Mouse (Mus musculus) liver, embryonic 16.5 days (tissue): ENCODE data around the gene Optn. TPM values are rescaled to one million over a fixed set of nuclear protein-coding genes. Genes with fewer than 3 reads are reported as not detected.

ENCODE experiments used
- ATAC-seq: fragments of 200-750 bp; cut with Nextera tagmentation; 2 replicates; pipeline ENCODE4 v1.8.0; 2017; ENCODE audit warnings: low read depth, mild to moderate bottlenecking, moderate number of reproducible peaks, moderate library complexity
- H3K27ac ChIP-seq: fragments of 300-500 bp; sonication (generic); 2 replicates; pipeline ENCODE4 v1.5.1; 2014; ENCODE audit warnings: mild to moderate bottlenecking, low read length
- H3K27me3 ChIP-seq: fragments of 300-500 bp; sonication (generic); 2 replicates; pipeline ENCODE4 v1.6.1; 2014; ENCODE audit warnings: low read depth, low read length, mixed read lengths; ENCODE audit not compliant: control insufficient read depth, insufficient read depth
- H3K36me3 ChIP-seq: fragments of 300-500 bp; sonication (generic); 2 replicates; pipeline ENCODE4 v1.6.1; 2014; ENCODE audit warnings: mild to moderate bottlenecking; ENCODE audit not compliant: control insufficient read depth, insufficient read depth
- H3K4me1 ChIP-seq: fragments of 300-500 bp; sonication (generic); 2 replicates; pipeline ENCODE4 v1.6.1; 2014; ENCODE audit warnings: low read depth, low read length, mixed read lengths; ENCODE audit not compliant: control insufficient read depth
- H3K4me2 ChIP-seq: fragments of 300-500 bp; sonication (generic); 2 replicates; pipeline ENCODE4 v1.6.1; 2014; ENCODE audit warnings: low read depth, low read length, mixed read lengths
- H3K4me3 ChIP-seq: fragments of 300-500 bp; sonication (generic); 2 replicates; pipeline ENCODE4 v1.5.1; 2014; ENCODE audit warnings: low read depth, mild to moderate bottlenecking, low read length
- H3K9ac ChIP-seq: fragments of 300-500 bp; sonication (generic); 2 replicates; pipeline ENCODE4 v1.6.1; 2014; ENCODE audit warnings: low read depth, low read length
- H3K9me3 ChIP-seq: fragments of 300-500 bp; sonication (generic); replicated peaks from 2 replicates; pipeline ENCODE4 v1.6.1; 2016; ENCODE audit warnings: low read length; ENCODE audit not compliant: control insufficient read depth
- WGBS: fragments of 180-500 bp; shearing (Covaris S2); extraction: QIAGEN DNeasy Blood & Tissue Kit; methylation state at CpG from one replicate; pipeline ENCODE4 v1.1.7; 2014; ENCODE audit not compliant: insufficient replicate concordance; 5-methylcytosine and 5-hydroxymethylcytosine counted together
- polyA plus RNA-seq: library from polyadenylated mRNA; unstranded; fragments of >200 nt; fragmentation: Nextera tagmentation; extraction: Ambion mirVana; gene quantifications from 2 replicates; pipeline ENCODE4 v1.2.1, GENCODE M21; 2015

The Optn gene
- polyA plus RNA-seq, 1 experiment from 2014 or later, result 22.3 TPM

DNA sequence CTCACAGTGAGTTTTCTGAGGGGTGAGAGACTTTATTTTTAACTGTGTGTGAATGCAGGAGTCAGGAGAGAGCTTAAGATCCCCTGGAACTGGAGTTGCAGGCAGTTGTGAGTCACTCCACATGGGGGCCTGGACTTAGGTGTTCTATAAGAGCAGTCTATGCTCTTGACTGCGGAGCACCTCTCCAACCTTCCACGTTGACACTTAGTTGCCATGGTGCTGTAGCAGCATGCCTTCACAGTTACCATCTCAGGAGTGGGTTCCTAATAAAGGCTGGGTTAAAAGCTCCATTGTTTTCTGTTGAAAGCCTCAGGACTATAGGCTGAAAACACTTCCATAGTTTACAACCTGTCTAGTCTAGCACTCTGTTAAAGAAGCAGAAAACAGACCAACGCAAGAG lies 26.5 kb downstream of the Optn start:
- WGBS, result 84% methylated on average over 3 of the region's 3 CpGs

DNA sequence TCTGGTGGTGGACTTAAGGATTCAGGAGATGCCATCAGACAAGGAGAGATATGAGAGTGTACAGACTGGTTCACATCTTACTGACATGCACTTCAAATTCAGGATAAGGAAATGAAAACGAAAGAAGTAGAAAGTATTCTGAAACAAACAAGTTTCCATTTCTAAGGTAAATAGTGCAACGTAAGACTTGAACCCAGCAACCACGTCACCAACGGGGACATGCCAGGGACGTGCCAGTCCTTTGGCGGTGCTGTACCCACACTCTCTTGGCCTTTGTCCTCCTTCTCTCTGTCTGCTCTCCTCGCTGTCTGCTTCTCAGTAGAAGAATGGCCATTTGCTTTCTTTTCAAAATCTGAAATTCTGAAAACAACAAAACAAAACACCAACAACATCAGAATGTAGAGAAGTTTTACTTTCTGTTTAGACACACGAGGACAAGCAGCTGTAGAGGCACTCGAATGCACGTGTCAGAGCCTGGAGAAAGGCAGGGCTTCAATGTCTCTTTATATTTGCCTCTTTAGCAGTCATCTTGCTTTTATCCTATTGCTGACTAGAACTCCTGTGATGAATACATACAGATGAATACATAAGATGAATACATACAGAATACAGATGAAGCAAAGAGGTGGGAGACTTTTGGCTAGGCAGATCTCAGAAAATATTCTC lies 27.3 kb downstream of the Optn start:
- no peak overlapping the region for H3K4me3 ChIP-seq
- WGBS, result 79% methylated on average over 10 of the region's 10 CpGs
- H3K27me3 ChIP-seq, result no peaks in the 10 kb centered on the region
- ATAC-seq, result no peak
- no peak overlapping the region for H3K27ac ChIP-seq
- H3K36me3 ChIP-seq, result peaks cover 23% of the 10 kb centered on the region
- H3K4me1 ChIP-seq, result peaks cover 18% of the 10 kb centered on the region
- no peak overlapping the region for H3K9ac ChIP-seq
- no peaks in the 10 kb centered on the region for H3K9me3 ChIP-seq
- no peak overlapping the region for H3K4me2 ChIP-seq

More for the DNA sequence above, 26.5 kb downstream of the Optn start:
- peaks cover 22% of the 10 kb centered on the region for H3K36me3 ChIP-seq
- H3K4me2 ChIP-seq, result no peak overlapping the region
- peaks cover 27% of the 10 kb centered on the region for H3K4me1 ChIP-seq
- H3K9ac ChIP-seq, result no peak overlapping the region
- no peak for ATAC-seq
- H3K4me3 ChIP-seq, result no peak overlapping the region
- no peak overlapping the region for H3K27ac ChIP-seq
- H3K27me3 ChIP-seq, result no peaks in the 10 kb centered on the region
- no peaks in the 10 kb centered on the region for H3K9me3 ChIP-seq

DNA sequence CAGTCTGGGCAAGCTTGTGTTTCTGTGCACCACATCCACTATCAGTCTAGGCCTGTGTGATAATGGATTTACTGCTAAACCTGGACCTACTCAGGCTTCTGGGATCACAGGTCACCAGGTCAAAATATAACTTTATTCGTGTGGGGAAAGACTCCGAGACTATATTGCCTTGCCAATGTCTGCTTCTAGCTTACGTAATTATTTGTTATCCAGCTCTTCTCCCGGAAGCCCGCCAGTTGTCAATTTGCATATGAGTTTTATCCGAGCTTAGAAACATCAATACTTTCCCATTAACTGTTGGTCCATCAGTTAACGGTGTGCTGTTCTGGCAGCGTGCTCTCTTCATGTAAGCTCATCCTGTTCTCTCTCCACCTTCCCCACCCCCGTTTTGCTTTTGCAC lies 28.6 kb downstream of the Optn start:
- Histone ChIP-seq H3K4me2 (no peak overlapping the region), H3K4me3 (no peak overlapping the region), H3K27me3 (no peaks in the 10 kb centered on the region), H3K4me1 (peaks cover 9% of the 10 kb centered on the region), H3K27ac (no peak overlapping the region), H3K9me3 (no peaks in the 10 kb centered on the region), H3K36me3 (peaks cover 23% of the 10 kb centered on the region), H3K9ac (no peak overlapping the region)
- ATAC-seq, result no peak
- WGBS, result 72% methylated on average over 9 of the region's 9 CpGs

DNA sequence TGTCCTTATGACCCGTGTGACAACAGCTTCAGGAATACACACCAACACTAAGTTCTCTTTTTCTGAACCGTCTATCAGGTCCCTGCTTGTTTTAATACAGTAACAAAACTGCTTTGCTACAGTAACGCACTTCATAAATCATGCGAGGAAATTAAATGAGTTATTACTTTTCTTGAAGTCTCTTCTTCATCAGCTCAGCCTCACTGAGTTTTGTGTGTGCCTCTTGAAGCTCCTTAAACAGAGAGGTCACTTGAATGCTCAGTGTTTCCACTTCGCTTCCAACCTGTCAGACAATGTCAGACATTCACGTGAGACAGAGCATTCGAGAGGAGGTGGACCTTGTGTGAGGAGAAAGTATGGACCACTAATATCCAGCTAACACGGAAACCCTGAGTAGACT lies 29.1 kb downstream of the Optn start:
- WGBS, result 72% methylated on average over 8 of the region's 8 CpGs
- Histone ChIP-seq H3K9ac (no peak overlapping the region), H3K4me3 (no peak overlapping the region), H3K4me1 (peaks cover 7% of the 10 kb centered on the region), H3K36me3 (peaks cover 26% of the 10 kb centered on the region), H3K27me3 (no peaks in the 10 kb centered on the region), H3K9me3 (no peaks in the 10 kb centered on the region), H3K4me2 (no peak overlapping the region), H3K27ac (no peak overlapping the region)
- no peak for ATAC-seq

DNA sequence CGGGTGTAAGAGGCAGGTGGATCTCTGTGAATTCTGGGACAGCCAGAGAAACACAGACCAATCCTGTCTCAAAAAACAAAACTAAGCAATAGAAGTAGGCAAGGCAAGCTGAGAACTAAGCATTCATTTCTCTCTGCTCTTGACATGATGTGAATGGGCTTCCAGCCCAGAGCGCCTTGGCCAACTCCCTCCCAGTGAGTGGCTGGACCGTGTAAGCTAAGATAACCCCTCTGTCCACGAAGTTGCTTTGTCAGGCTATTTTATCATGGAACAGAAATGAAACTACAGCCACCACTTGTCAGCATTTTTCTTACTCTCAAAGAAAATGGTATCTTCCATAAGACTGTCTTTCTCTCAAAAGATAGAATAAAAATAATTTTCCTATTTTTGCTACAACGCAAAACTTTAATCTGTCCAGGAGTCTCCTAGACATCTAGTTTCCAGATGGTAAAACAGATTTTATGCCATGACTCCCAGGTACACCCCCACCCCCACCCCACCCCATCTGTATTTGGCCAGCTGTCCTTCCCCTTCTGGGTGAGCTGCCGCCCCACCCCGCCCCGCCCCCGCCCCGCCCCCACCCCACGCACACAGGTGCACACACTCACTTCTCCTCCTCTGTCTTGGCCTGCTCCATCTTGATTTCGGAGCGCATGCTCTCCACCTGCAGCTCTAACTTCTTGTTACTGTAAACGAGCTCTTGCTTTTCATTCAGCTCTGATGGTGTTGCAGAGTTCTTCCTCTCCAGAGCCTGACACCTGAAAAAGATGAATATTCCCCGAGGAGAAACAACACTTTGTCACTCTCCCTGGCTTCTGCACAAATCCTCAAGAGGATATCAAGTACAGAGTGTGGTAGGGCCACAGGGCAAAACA lies 30.1 kb downstream of the Optn start:
- Histone ChIP-seq H3K4me3 (no peak overlapping the region), H3K36me3 (peaks cover 26% of the 10 kb centered on the region), H3K9me3 (no peaks in the 10 kb centered on the region), H3K27me3 (no peaks in the 10 kb centered on the region), H3K27ac (no peak overlapping the region), H3K4me1 (peaks cover 7% of the 10 kb centered on the region), H3K9ac (no peak overlapping the region), H3K4me2 (0 out of 2 replicates have a peak overlapping the region, but pooled peaks have one; percentile 4)
- 48% methylated on average over 15 of the region's 15 CpGs for WGBS
- peak; percentile 60; the same call in 1 of the 2 replicates for ATAC-seq

DNA sequence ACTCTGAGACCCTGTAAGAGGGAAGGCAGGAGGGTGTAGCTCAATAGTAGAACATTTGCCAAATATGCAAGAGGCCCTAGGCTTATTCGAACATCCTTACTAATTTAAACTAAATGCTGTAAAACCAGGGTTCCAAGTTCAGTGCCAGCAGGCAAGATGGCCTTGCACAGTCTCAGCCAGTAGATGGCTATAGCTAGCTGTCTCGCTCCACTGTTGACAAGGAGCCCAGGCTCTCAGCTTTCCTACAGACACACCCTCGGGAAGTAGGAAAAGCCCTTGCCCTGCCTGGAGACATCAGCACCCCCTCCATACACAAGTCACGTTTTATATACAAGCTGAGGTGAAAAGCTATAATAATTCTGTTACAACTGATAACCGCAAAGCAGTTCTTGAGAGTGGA lies 31.2 kb downstream of the Optn start:
- H3K4me3 ChIP-seq, result no peak overlapping the region
- 75% methylated on average over 5 of the region's 5 CpGs for WGBS

DNA sequence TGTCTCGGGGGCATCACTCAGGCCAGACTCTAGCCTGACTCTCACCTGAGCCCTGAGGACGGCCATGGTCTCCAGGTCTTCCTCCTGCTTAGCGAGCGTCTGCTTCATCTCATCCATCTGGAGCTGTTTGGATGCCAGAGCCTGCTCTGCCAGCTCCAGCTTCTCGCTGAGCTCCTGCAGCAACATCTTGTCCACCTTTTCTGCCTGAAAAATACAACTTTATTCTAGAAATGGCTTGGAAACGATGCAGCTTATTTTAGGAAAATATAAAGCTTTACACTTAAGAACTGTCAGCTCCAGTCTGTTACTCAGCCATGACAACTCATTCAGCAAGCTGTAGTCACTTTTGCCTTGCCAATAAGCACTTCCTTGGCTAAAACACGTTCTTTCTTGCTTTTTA lies 32.6 kb downstream of the Optn start:
- no peak for ATAC-seq
- Histone ChIP-seq H3K36me3 (peaks cover 29% of the 10 kb centered on the region), H3K9ac (no peak overlapping the region), H3K27me3 (no peaks in the 10 kb centered on the region), H3K27ac (no peak overlapping the region), H3K4me2 (no peak overlapping the region), H3K4me1 (peaks cover 7% of the 10 kb centered on the region), H3K4me3 (no peak overlapping the region), H3K9me3 (no peaks in the 10 kb centered on the region)
- 79% methylated on average over 7 of the region's 7 CpGs for WGBS

More for the DNA sequence above, 31.2 kb downstream of the Optn start:
- H3K36me3 ChIP-seq, result peaks cover 28% of the 10 kb centered on the region
- ATAC-seq, result no peak
- peaks cover 7% of the 10 kb centered on the region for H3K4me1 ChIP-seq
- no peak overlapping the region for H3K27ac ChIP-seq
- H3K9ac ChIP-seq, result no peak overlapping the region
- no peak overlapping the region for H3K4me2 ChIP-seq
- no peaks in the 10 kb centered on the region for H3K9me3 ChIP-seq
- no peaks in the 10 kb centered on the region for H3K27me3 ChIP-seq

DNA sequence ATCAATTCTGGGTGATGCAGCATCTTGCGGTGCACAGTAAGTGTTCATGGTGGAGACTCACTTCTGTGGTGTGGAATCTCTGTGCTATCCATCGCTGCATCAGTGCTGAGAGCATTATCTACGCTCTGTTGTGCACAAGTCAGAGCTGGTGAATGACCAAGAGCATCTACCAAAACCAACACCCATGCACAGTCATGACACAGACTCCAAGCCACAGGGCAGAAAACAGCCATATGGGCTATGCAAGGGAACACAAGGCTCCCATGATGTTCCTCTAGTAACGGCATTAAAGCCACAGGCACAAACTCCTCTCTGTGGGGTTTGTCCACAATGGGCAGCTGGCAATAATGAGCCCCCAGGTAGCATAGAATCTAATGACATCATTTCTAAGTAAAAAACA lies 34.0 kb downstream of the Optn start:
- H3K4me3 ChIP-seq, result no peak overlapping the region
- no peak overlapping the region for H3K9ac ChIP-seq
- no peak for ATAC-seq
- H3K4me2 ChIP-seq, result no peak overlapping the region
- H3K36me3 ChIP-seq, result peaks cover 31% of the 10 kb centered on the region
- H3K27me3 ChIP-seq, result no peaks in the 10 kb centered on the region
- peaks cover 7% of the 10 kb centered on the region for H3K4me1 ChIP-seq
- no peaks in the 10 kb centered on the region for H3K9me3 ChIP-seq
- WGBS, result 85% methylated on average over 4 of the region's 4 CpGs
- H3K27ac ChIP-seq, result no peak overlapping the region

DNA sequence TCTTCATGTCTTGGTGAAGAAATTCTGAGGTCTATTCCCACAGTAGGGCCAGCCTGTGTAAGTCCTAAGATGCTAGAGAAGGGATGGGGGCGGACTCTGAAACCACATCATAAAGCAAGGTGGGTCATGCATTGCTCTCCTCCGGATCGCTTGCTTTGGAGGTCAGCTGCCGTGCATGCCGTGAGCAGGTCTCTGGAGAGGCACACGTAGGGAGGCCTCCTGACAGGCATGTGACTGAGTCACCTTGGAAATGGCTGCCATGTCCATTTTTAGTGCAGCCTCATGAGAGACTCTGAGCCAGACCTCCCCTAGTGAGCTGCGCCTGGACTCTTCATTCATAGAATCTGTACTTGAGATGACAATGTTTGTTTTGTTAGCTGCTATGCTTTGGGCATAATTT lies 35.8 kb downstream of the Optn start:
- Histone ChIP-seq H3K27me3 (no peaks in the 10 kb centered on the region), H3K9ac (no peak overlapping the region), H3K27ac (no peak overlapping the region), H3K4me3 (no peak overlapping the region), H3K4me2 (no peak overlapping the region), H3K4me1 (peaks cover 3% of the 10 kb centered on the region), H3K36me3 (peaks cover 28% of the 10 kb centered on the region), H3K9me3 (no peaks in the 10 kb centered on the region)
- 84% methylated on average over 7 of the region's 7 CpGs for WGBS
- ATAC-seq, result no peak
